16 mouse cellular contexts compared by ENCODE assay signal in genomic region chr5:53454706-53455105, GRCm38 (mm10). TPM values are rescaled to one million over a fixed set of nuclear protein-coding genes. Genes with fewer than 3 reads are reported as not detected.
DNase-seq lines count a peak whose midpoint lies in the region; ATAC-seq and TF ChIP-seq lines count a peak whose summit lies in the region.
"Had no signal": no experiment of that assay in that cellular context is flagged by ENCODE, and none has a peak within 500 bp of the region (broad histone marks: within the 10 kb centered on the region; RNA-seq: fewer than 3 reads in every experiment).

No protein-coding gene starts in this region.

- no peak overlapping the region for H3K27ac ChIP-seq in hindbrain, embryonic 14.5 days
- H3K27ac ChIP-seq: embryonic facial prominence, embryonic 13.5 days; left cerebral cortex, adult 2 months; limb, embryonic 12.5 days; midbrain, embryonic 10.5 days had no signal

- no peak for TF ChIP-seq POLR2A in lung, adult 2 months (IDR thresholded peaks at IDR 0.05; ENCODE audit: borderline replicate concordance, extremely low read depth, low read depth, low read length)

- DNase-seq in gastrocnemius, adult 18-20 months (ENCODE audit: low spot score) = peak; percentile 54
- DNase-seq in gastrocnemius, postnatal 14 days = no peak
- DNase-seq in lung, postnatal 14 days = peak; percentile 22
- DNase-seq in lung, adult 2 months = no peak
- peak; percentile 7 to 14 for DNase-seq in layer of hippocampus, adult 8-10 months (ENCODE audit: low spot score in 2 of 2)
- DNase-seq in skeletal muscle tissue, adult 2 months (ENCODE audit: low read depth, low spot score) = peak; percentile 62
- DNase-seq in hindbrain, embryonic 14.5 days (ENCODE audit: low spot score) = no peak
- no peak for DNase-seq in spleen, adult 12 weeks (ENCODE audit: low spot score)
- DNase-seq: cerebellum, postnatal 36 days; kidney, postnatal 10 days; right cerebral cortex, postnatal 14 days; thymus, adult 2 months had no signal

- H3K9ac ChIP-seq in hindbrain, embryonic 14.5 days = no peak overlapping the region
- H3K9ac ChIP-seq: embryonic facial prominence, embryonic 13.5 days; limb, embryonic 12.5 days had no signal

- no peaks in the 10 kb centered on the region for H3K9me3 ChIP-seq in hindbrain, embryonic 14.5 days (ENCODE audit: control insufficient read depth, low read length)
- H3K9me3 ChIP-seq: embryonic facial prominence, embryonic 13.5 days; limb, embryonic 12.5 days; midbrain, embryonic 10.5 days had no signal

- no peak overlapping the region for H3K4me3 ChIP-seq in lung, adult 2 months (replicated peaks; ENCODE audit: extremely low read depth, low read depth, low read length)
- H3K4me3 ChIP-seq in hindbrain, embryonic 14.5 days (replicated peaks; ENCODE audit: low read length) = no peak overlapping the region
- H3K4me3 ChIP-seq: embryonic facial prominence, embryonic 13.5 days; left cerebral cortex, adult 2 months; limb, embryonic 12.5 days; midbrain, embryonic 10.5 days had no signal

- no peaks in the 10 kb centered on the region for H3K36me3 ChIP-seq in hindbrain, embryonic 14.5 days (replicated peaks; ENCODE audit: control insufficient read depth, insufficient read depth)
- H3K36me3 ChIP-seq: embryonic facial prominence, embryonic 13.5 days; limb, embryonic 12.5 days; midbrain, embryonic 10.5 days had no signal

- intact Hi-C loops in gastrocnemius, postnatal 14 days (cut with DNase I; ENCODE audit: low total_unique reads) = no loop called here

- no peak overlapping the region for H3K4me2 ChIP-seq in hindbrain, embryonic 14.5 days (replicated peaks)
- H3K4me2 ChIP-seq: embryonic facial prominence, embryonic 13.5 days; limb, embryonic 12.5 days had no signal

- no peak for ATAC-seq in hindbrain, embryonic 14.5 days (ENCODE audit: low FRiP score)

- no peaks in the 10 kb centered on the region for H3K4me1 ChIP-seq in lung, adult 2 months (ENCODE audit: control insufficient read depth, insufficient read depth, low read length)
- no peaks in the 10 kb centered on the region for H3K4me1 ChIP-seq in hindbrain, embryonic 14.5 days (replicated peaks; ENCODE audit: control insufficient read depth, insufficient read depth, low read length)
- H3K4me1 ChIP-seq: midbrain, embryonic 10.5 days had no signal

- WGBS in lung, adult 2 months = 42% methylated on average over 9 of the region's 9 CpGs
- 87% methylated on average over 9 of the region's 9 CpGs for WGBS in hindbrain, embryonic 14.5 days

- no peaks in the 10 kb centered on the region for H3K27me3 ChIP-seq in hindbrain, embryonic 14.5 days (ENCODE audit: control insufficient read depth, insufficient read depth, low read length)
- H3K27me3 ChIP-seq: embryonic facial prominence, embryonic 13.5 days; limb, embryonic 12.5 days had no signal

- no peak for TF ChIP-seq CTCF in lung, adult 2 months (IDR thresholded peaks at IDR 0.05; ENCODE audit: insufficient read depth, low read length)

RNA-seq across cellular contexts. Expression of gene Rbpj, which starts 11.2 kb away (rescaled TPM):
- 10 to 100 TPM; 17.1 to 18.0 TPM for total RNA-seq in gastrocnemius, adult 18-20 months (2021)
- 10 to 100 TPM; 22.1 to 22.5 TPM for total RNA-seq in gastrocnemius, postnatal 14 days (2021)
- polyA plus RNA-seq in lung, adult 2 months (2012; rRNA removed) = 15.2 and 17.5 TPM in 2 replicates
- total RNA-seq in layer of hippocampus, adult 8-10 months (2022) = 10 to 100 TPM; 20.9 to 32.8 (median 26.9) TPM
- polyA plus RNA-seq in hindbrain, embryonic 14.5 days (2014; fragmentation: Nextera tagmentation; extraction: Ambion mirVana) = 38.8 and 41.7 TPM in 2 replicates

Comparison
In these comparisons a context has a peak if more than half of its experiments do, and no peak if none do; other contexts are left out.
1. DNase-seq: peak in gastrocnemius, adult 18-20 months (single experiment), lung, postnatal 14 days (single experiment), layer of hippocampus, adult 8-10 months (2 of 2) and skeletal muscle tissue, adult 2 months (single experiment); none in gastrocnemius, postnatal 14 days (single experiment), lung, adult 2 months (single experiment), hindbrain, embryonic 14.5 days (single experiment) and spleen, adult 12 weeks (single experiment).